Mouse (Mus musculus) neural tube, embryonic 14.5 days (tissue): ENCODE data around the gene Tspan9. TPM values are rescaled to one million over a fixed set of nuclear protein-coding genes. Genes with fewer than 3 reads are reported as not detected.
A peak's percentile ranks its signal among the peaks of the same experiment; 100 is the strongest.

Source experiments
- ATAC-seq: fragments of 200-750 bp; cut with Nextera tagmentation; 2 replicates; pipeline ENCODE4 v1.8.0; 2017; ENCODE audit warnings: low read depth, mild to moderate bottlenecking, moderate TSS enrichment, moderate library complexity
- H3K27ac ChIP-seq: fragments of 300-500 bp; sonication (generic); 2 replicates; pipeline ENCODE4 v1.5.1; 2014; ENCODE audit warnings: low read depth, mild to moderate bottlenecking, control low read depth, low read length, moderate library complexity, mixed read lengths
- H3K27me3 ChIP-seq: fragments of 300-500 bp; sonication (generic); 2 replicates; pipeline ENCODE4 v1.6.1; 2014; ENCODE audit warnings: low read length; ENCODE audit not compliant: control insufficient read depth, insufficient read depth
- H3K36me3 ChIP-seq: fragments of 300-500 bp; sonication (generic); 2 replicates; pipeline ENCODE4 v1.6.1; 2014; ENCODE audit warnings: low read length, mixed read lengths; ENCODE audit not compliant: control insufficient read depth, insufficient read depth
- H3K4me1 ChIP-seq: fragments of 300-500 bp; sonication (generic); 2 replicates; pipeline ENCODE4 v1.6.1; 2014; ENCODE audit warnings: low read length; ENCODE audit not compliant: control insufficient read depth, insufficient read depth
- H3K4me2 ChIP-seq: fragments of 300-500 bp; sonication (generic); 2 replicates; pipeline ENCODE4 v1.6.1; 2014; ENCODE audit warnings: mild to moderate bottlenecking, low read depth, low read length, control low read depth
- H3K4me3 ChIP-seq: fragments of 300-500 bp; sonication (generic); 2 replicates; pipeline ENCODE4 v1.5.1; 2014; ENCODE audit warnings: low read depth, low read length, control low read depth, mixed read lengths
- H3K9ac ChIP-seq: fragments of 300-500 bp; sonication (generic); replicated peaks from 2 replicates; pipeline ENCODE4 v1.6.1; 2014; ENCODE audit warnings: low read depth, mild to moderate bottlenecking, control low read depth, low read length, mixed read lengths
- H3K9me3 ChIP-seq: fragments of 300-500 bp; sonication (generic); 2 replicates; pipeline ENCODE4 v1.6.1; 2016; ENCODE audit warnings: low read length; ENCODE audit not compliant: control insufficient read depth
- WGBS: fragments of 180-500 bp; shearing (Covaris S2); extraction: QIAGEN DNeasy Blood & Tissue Kit; methylation state at CpG from one replicate; pipeline ENCODE4 v1.1.7; 2014; 5-methylcytosine and 5-hydroxymethylcytosine counted together
- polyA plus RNA-seq: library from polyadenylated mRNA; unstranded; fragments of >200 nt; fragmentation: Nextera tagmentation; extraction: Ambion mirVana; gene quantifications from 2 replicates; pipeline ENCODE4 v1.2.1, GENCODE M21; 2014

Gene Tspan9
- polyA plus RNA-seq, 1 experiment from 2014 or later = 32.1 TPM

DNA sequence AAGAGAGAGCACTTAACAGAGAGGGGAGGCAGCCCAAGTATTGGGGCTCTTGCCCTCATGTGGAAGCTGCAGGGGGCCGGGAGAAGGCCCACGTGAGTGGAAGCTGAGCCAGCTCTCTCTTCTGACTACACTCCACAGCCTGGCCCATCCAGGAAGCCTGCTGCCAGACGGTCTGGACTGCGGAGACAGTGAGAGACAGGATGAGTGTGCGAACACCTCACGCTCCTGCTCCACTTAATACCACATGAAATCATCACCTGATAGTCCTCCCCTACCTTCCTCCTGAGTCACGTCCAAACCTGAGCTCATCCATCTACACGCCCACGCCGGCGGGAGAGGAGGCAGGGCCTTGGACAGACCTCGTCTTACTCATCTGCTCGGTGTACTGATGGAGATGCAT, 81.2 kb downstream of the Tspan9 start:
- H3K4me1 ChIP-seq = peaks cover 14% of the 10 kb centered on the region; the same call in 1 of the 2 replicates
- WGBS = 92% methylated on average over 13 of the region's 13 CpGs
- no peak overlapping the region for H3K4me2 ChIP-seq
- no peak overlapping the region for H3K27ac ChIP-seq
- H3K36me3 ChIP-seq = no peaks in the 10 kb centered on the region
- H3K27me3 ChIP-seq = no peaks in the 10 kb centered on the region
- no peak overlapping the region for H3K9ac ChIP-seq
- ATAC-seq = no peak
- no peak overlapping the region for H3K4me3 ChIP-seq
- no peaks in the 10 kb centered on the region for H3K9me3 ChIP-seq

DNA sequence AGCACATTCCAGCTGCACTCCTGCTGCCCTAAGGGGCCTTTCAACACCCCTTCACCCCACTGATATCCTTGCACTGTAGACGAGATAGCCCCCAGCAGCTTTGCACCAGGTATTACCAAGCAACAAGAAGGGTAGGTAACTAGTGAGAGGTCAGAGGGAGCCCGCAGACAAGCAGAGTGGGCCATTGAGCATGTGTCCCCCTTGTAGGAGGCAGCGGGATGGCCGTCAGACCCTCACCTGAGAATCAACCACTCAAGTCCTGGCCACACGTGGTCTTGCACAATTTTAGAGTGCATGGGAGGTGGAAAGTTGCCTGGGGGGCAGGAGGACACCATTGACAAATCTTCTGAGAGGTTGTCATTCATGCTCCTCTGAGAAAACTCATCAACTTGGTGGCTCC, 82.1 kb downstream of the Tspan9 start:
- Histone ChIP-seq H3K4me1 (peaks cover 14% of the 10 kb centered on the region; the same call in 1 of the 2 replicates), H3K36me3 (no peaks in the 10 kb centered on the region), H3K9ac (no peak overlapping the region), H3K4me2 (no peak overlapping the region), H3K27ac (no peak overlapping the region), H3K4me3 (no peak overlapping the region), H3K27me3 (no peaks in the 10 kb centered on the region), H3K9me3 (no peaks in the 10 kb centered on the region)
- ATAC-seq = no peak
- whole genome bisulfite sequencing = 83% methylated on average over 5 of the region's 5 CpGs

DNA sequence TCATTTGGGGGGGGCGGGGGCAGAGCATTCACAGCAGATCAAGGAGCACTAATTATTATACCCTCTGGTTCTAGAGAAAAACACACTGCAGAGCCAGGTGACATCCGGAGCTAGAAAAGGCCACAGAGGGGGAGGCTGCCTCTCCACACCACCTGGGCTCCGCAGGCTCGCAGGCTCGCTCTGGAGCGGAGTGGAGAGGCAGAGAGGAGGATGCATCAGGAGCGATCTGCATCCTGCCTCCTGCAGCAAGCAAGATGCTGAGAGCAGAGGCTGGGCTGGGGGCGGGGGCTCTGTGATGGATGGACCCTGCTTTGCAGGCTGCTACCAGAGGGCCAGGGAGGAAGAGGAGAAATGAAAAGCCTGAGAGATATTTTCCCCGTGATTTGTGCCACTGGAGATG, 84.8 kb downstream of the Tspan9 start:
- Histone ChIP-seq H3K27ac (peak overlapping the region; percentile 29), H3K9me3 (no peaks in the 10 kb centered on the region), H3K4me1 (peaks cover 12% of the 10 kb centered on the region; the same call in 1 of the 2 replicates), H3K4me2 (peak overlapping the region; percentile 25; the same call in 1 of the 2 replicates), H3K9ac (peak overlapping the region; percentile 4), H3K36me3 (no peaks in the 10 kb centered on the region), H3K4me3 (no peak overlapping the region), H3K27me3 (no peaks in the 10 kb centered on the region)
- ATAC-seq = peak; percentile 70
- 23% methylated on average over 9 of the region's 9 CpGs for WGBS

DNA sequence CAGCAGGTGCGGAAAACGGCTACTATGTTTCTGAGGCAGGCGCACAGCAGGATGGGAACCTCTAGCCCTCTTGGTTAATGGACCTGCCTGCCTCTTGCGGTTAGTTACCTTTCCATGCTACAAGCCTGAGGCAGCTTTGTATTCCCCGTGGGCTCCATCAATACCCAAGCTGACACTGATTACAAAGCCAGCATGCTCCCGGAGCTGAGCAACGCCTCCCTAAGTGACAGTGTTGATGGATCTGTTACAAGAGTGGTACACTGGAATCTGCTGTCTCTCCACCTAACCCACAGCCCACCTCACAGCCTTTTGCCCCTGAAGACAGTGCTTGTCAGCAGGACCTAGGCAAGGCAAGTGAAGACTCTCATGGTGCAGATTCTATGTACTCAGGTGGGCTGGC, 85.2 kb downstream of the Tspan9 start:
- 23% methylated on average over 7 of the region's 7 CpGs for WGBS
- Histone ChIP-seq H3K27ac (peak overlapping the region; percentile 29), H3K4me2 (peak overlapping the region; percentile 25; the same call in 1 of the 2 replicates), H3K4me1 (peaks cover 13% of the 10 kb centered on the region; the same call in 1 of the 2 replicates), H3K9ac (peak overlapping the region; percentile 4; the same call in 1 of the 2 replicates), H3K27me3 (no peaks in the 10 kb centered on the region), H3K4me3 (no peak overlapping the region), H3K9me3 (no peaks in the 10 kb centered on the region), H3K36me3 (no peaks in the 10 kb centered on the region)
- ATAC-seq = peak; percentile 65

DNA sequence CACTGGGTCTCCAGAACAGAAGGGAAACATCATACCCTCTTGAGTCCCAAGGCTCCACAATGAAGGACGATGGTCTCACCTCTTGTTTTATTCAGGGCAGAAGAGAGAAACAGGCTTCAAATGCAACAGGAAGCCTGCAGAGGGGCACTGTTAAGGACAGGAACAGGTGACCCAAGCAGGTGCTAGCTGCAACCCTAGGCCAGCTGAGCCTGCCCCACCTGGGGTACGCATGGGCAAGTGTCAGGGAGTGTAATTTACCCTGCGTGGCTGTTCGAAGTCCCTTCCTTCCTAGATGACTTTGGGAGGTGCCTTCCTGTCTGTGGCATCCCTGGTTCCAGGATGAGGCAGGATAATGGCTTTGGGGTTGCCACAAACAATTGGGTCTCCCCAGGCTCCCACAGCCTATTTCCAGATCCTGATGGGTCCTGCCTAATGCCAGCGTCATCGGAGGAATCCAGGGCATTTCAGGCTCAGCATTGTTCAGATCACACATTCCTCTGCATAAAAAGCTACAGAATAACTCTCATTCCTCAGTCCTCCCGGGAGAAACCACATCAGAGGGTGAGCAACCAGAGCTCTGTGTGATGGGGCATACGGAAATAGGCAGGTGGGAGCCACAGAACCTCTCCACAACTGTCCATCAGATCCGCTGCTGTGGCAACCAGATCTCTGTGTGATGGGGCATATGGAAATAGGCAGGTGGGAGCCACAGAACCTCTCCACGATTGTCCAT, 90.2 kb downstream of the Tspan9 start:
- Histone ChIP-seq H3K4me3 (no peak overlapping the region), H3K4me2 (no peak overlapping the region), H3K27ac (no peak overlapping the region), H3K36me3 (no peaks in the 10 kb centered on the region), H3K27me3 (no peaks in the 10 kb centered on the region), H3K4me1 (peaks cover 11% of the 10 kb centered on the region; the same call in 1 of the 2 replicates), H3K9ac (no peak overlapping the region), H3K9me3 (no peaks in the 10 kb centered on the region)
- ATAC-seq = no peak
- WGBS = 68% methylated on average over 10 of the region's 10 CpGs

DNA sequence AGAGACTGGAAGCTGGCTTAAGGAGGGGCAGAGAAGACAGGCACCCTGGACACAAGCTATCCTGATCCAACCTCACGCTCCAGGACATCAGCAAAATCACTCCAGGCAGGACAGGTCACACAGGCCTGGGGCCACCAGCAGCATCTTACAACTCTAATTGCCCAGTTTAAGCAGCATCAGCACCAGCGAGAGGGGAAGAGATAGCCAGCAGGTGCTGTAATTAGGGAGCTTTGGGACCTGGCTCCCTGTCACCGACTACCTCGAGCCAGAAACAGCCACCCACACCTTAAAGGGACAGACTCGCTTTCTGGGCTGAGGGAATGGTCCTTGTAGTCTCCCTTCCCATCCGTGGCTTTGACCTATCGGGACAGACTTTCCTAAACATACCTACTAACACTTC, 95.7 kb downstream of the Tspan9 start:
- ATAC-seq = no peak
- 58% methylated on average over 7 of the region's 7 CpGs for WGBS

DNA sequence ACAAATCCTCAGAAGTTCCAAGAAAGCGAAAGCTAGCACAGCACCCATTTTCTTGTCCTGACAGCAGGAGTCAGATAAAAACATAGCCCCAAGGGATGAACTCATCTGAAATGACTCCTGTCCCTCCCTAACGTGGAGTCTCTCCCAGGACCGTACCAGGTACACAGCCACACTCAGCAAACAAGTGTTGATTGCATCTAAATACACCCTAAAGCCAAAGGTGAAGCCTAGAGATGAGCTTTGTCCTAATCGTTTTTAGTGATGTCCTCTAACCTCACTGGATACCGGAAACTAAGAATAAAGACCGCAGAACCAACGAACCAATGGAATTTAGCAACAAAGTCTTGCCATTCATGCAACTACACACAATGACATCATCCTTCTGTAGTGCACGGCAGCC, 96.2 kb downstream of the Tspan9 start:
- no peak for ATAC-seq
- H3K4me2 ChIP-seq = no peak overlapping the region
- H3K9ac ChIP-seq = no peak overlapping the region
- H3K36me3 ChIP-seq = no peaks in the 10 kb centered on the region
- H3K4me3 ChIP-seq = no peak overlapping the region
- H3K4me1 ChIP-seq = peaks cover 6% of the 10 kb centered on the region; the same call in 1 of the 2 replicates
- no peak overlapping the region for H3K27ac ChIP-seq
- no peaks in the 10 kb centered on the region for H3K9me3 ChIP-seq
- 85% methylated on average over 8 of the region's 8 CpGs for WGBS
- H3K27me3 ChIP-seq = no peaks in the 10 kb centered on the region

More for the DNA sequence above, 95.7 kb downstream of the Tspan9 start:
- H3K27ac ChIP-seq = no peak overlapping the region
- H3K4me2 ChIP-seq = no peak overlapping the region
- H3K36me3 ChIP-seq = no peaks in the 10 kb centered on the region
- no peaks in the 10 kb centered on the region for H3K27me3 ChIP-seq
- H3K4me3 ChIP-seq = no peak overlapping the region
- no peak overlapping the region for H3K9ac ChIP-seq
- peaks cover 3% of the 10 kb centered on the region; the same call in 1 of the 2 replicates for H3K4me1 ChIP-seq
- no peaks in the 10 kb centered on the region for H3K9me3 ChIP-seq

DNA sequence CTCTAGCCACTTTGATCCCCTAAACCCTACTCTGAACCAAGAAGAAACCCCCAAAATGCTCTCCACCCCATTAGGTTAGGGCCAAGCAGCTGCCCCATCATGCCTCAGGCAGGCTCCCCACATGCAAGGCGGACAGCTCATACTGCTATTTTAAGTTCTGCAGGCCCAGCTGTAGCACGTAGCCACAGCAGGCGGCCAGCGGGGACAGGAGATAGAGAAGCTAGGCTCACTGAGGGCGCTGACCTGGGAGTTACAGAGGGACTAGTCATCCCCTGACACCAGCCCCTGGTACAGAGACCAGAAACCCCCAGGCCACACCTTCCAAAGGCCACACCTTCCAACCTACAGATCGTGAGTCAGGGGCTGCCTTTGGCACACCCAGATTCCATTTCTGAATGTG, 96.6 kb downstream of the Tspan9 start:
- 79% methylated on average over 6 of the region's 6 CpGs for WGBS
- no peak for ATAC-seq
- no peak overlapping the region for H3K4me3 ChIP-seq
- H3K4me2 ChIP-seq = no peak overlapping the region
- no peaks in the 10 kb centered on the region for H3K9me3 ChIP-seq
- peaks cover 6% of the 10 kb centered on the region; the same call in 1 of the 2 replicates for H3K4me1 ChIP-seq
- H3K27me3 ChIP-seq = no peaks in the 10 kb centered on the region
- H3K27ac ChIP-seq = no peak overlapping the region
- H3K9ac ChIP-seq = no peak overlapping the region
- no peaks in the 10 kb centered on the region for H3K36me3 ChIP-seq

DNA sequence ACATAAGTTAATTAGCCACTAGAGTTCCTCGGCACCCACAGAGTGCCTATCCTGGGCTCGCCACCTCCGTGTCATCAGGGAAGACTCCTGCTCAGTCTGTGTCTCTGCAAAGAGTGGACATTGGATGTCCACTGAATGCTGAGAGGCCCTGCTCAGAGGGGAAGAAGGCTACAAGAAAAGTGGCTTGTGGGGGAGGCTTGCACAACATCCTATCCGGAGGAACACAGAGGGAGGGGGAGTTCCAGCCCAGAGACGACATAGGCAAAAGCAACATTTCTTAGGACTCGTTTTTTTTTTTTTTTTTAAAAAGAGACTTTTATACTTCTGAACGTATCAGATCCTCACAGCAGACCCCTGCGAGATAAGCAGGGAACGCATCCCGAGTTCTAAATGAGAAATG, 98.7 kb downstream of the Tspan9 start:
- no peak for ATAC-seq
- no peak overlapping the region for H3K27ac ChIP-seq
- no peak overlapping the region for H3K4me2 ChIP-seq
- peaks cover 6% of the 10 kb centered on the region; the same call in 1 of the 2 replicates for H3K4me1 ChIP-seq
- no peaks in the 10 kb centered on the region for H3K9me3 ChIP-seq
- no peak overlapping the region for H3K4me3 ChIP-seq
- 71% methylated on average over 10 of the region's 10 CpGs for WGBS
- no peaks in the 10 kb centered on the region for H3K27me3 ChIP-seq
- H3K36me3 ChIP-seq = no peaks in the 10 kb centered on the region
- no peak overlapping the region for H3K9ac ChIP-seq
